Mouse (Mus musculus): ENCODE measurements around the gene Vax2. TPM values are rescaled to one million over a fixed set of nuclear protein-coding genes. Genes with fewer than 3 reads are reported as not detected.

The Vax2 gene
- polyA plus RNA-seq, 1 experiment from 2014 or later: 0.60 TPM

DNA sequence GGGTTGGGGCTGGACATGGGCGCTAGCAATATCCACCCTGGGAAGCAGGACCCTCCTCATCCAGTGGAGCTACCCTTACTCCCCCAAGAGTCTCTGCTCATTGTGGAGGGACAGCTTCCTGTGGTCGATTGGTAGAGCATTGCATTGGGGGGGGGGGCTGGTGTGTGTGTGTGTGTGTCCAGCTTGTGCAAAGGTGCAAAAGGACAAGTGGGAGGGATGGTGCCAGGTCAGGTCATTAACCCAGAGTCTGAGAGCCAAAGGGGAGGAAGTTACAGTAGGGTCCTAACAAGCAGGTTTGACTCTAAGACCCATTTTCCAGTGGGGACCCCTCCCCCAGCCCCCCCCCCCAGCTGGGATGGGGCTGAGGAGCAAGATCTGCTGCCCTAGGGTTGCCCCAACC is 34.4 kb downstream of the Vax2 start:
- Histone ChIP-seq H3K9me3 (no peaks in the 10 kb centered on the region), H3K27ac (no peak overlapping the region), H3K27me3 (ENCODE audit: insufficient read depth, poor library complexity, severe bottlenecking) (peaks cover 82% of the 10 kb centered on the region), H3K4me3 (no peak overlapping the region), H3K36me3 (no peaks in the 10 kb centered on the region), H3K4me1 (replicated peaks) (peaks cover 60% of the 10 kb centered on the region)
- WGBS: 63% methylated on average over 2 of the region's 2 CpGs
- DNase-seq (ENCODE audit: low spot score): no peak

- DNase-seq (ENCODE audit: low spot score): peak; percentile 53
- Histone ChIP-seq H3K4me3 (no peak overlapping the region), H3K27me3 (ENCODE audit: insufficient read depth, poor library complexity, severe bottlenecking) (peaks cover 94% of the 10 kb centered on the region), H3K36me3 (no peaks in the 10 kb centered on the region), H3K9me3 (no peaks in the 10 kb centered on the region), H3K4me1 (replicated peaks) (peaks cover 43% of the 10 kb centered on the region), H3K27ac (no peak overlapping the region; the same call in 1 of the 2 replicates)
- 23% methylated on average over 3 of the region's 3 CpGs for WGBS
These were observed 38.2 kb downstream of the Vax2 start for GRCm38 (mm10) chr6:83749286-83749685.

GRCm38 (mm10) chr6:83750171-83750684 is 39.2 kb downstream of the Vax2 start:
- DNase-seq (ENCODE audit: low spot score): peak; percentile 76
- Histone ChIP-seq H3K27me3 (ENCODE audit: insufficient read depth, poor library complexity, severe bottlenecking) (peaks cover 94% of the 10 kb centered on the region), H3K9me3 (no peaks in the 10 kb centered on the region), H3K36me3 (no peaks in the 10 kb centered on the region), H3K4me1 (replicated peaks) (peaks cover 36% of the 10 kb centered on the region), H3K4me3 (no peak overlapping the region), H3K27ac (no peak overlapping the region)
- WGBS: 8% methylated on average over 11 of the region's 11 CpGs

DNA sequence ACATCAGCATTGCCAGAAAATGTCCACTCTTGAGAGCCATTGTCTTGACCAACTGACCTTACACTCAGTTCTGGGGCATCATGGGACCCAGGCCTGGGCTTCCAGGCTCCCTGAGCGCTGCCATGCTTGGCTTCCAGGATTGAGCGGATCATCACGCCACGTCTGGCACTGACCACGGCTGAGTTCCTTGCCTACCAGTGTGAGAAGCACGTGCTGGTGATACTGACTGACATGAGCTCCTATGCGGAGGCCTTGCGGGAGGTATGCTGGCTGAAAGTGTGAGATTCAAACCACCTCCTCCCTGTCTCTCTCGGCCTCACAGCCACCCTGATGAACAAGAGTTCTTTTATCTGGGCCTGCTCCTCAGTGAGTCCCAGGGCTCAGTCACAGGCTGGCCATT is 45.0 kb downstream of the Vax2 start:
- DNase-seq (ENCODE audit: low spot score): no peak
- Histone ChIP-seq H3K27ac (no peak overlapping the region), H3K9me3 (no peaks in the 10 kb centered on the region), H3K27me3 (ENCODE audit: insufficient read depth, poor library complexity, severe bottlenecking) (peaks cover 100% of the 10 kb centered on the region), H3K4me1 (replicated peaks) (peaks cover 8% of the 10 kb centered on the region; the same call in 1 of the 2 replicates), H3K4me3 (no peak overlapping the region), H3K36me3 (no peaks in the 10 kb centered on the region)
- WGBS: 72% methylated on average over 9 of the region's 9 CpGs

GRCm38 (mm10) chr6:83762344-83762743 is 51.3 kb downstream of the Vax2 start, which contains the start of gene Ankrd53:
Gene Ankrd53, plus strand, starts transcription at chr6:83762644.
- Histone ChIP-seq H3K27me3 (ENCODE audit: insufficient read depth, poor library complexity, severe bottlenecking) (peaks cover 82% of the 10 kb centered on the region), H3K9me3 (no peaks in the 10 kb centered on the region), H3K27ac (no peak within 1 kb of the TSS; the same call in 1 of the 2 replicates), H3K4me1 (replicated peaks) (peaks cover 20% of the 10 kb centered on the region), H3K36me3 (no peaks in the 10 kb centered on the region), H3K4me3 (peak within 1 kb of the TSS; percentile 46)
- no peak for DNase-seq (ENCODE audit: low spot score)
- WGBS: 19% methylated on average over 6 of the region's 6 CpGs

GRCm38 (mm10) chr6:83762880-83763431 is 51.9 kb downstream of the Vax2 start:
- Histone ChIP-seq H3K9me3 (no peaks in the 10 kb centered on the region), H3K4me1 (replicated peaks) (peaks cover 18% of the 10 kb centered on the region), H3K36me3 (0 out of 2 replicates have a peak, but pooled peaks cover under 1% of the 10 kb centered on the region), H3K27me3 (ENCODE audit: insufficient read depth, poor library complexity, severe bottlenecking) (peaks cover 76% of the 10 kb centered on the region), H3K4me3 (peak overlapping the region; percentile 46), H3K27ac (no peak overlapping the region; the same call in 1 of the 2 replicates)
- whole genome bisulfite sequencing: under 1% methylated on average over 35 of the region's 35 CpGs
- peak; percentile 29 for DNase-seq (ENCODE audit: low spot score)

DNA sequence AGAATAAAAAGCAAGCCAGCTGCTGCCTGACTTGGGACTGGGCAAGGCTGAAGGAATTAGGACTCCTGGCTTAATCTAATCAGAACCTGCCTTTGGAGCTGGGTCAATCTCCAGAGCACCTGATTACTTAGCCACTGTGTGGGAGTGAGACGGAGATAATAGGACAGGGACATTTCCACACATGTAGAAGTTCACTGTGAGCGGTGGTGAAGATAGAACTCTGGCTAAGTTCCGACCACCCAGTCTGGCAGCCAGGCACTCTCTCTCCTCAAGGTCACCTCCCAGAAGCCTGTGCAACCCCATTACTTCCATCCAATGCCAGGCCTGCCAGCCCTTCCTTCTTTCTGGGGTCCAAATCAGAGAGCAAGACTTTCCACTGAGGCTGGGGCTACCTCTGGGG is 55.9 kb downstream of the Vax2 start:
- no peak for DNase-seq (ENCODE audit: low spot score)
- Histone ChIP-seq H3K36me3 (peaks cover 40% of the 10 kb centered on the region), H3K4me3 (no peak overlapping the region), H3K4me1 (replicated peaks) (peaks cover 13% of the 10 kb centered on the region), H3K27me3 (ENCODE audit: insufficient read depth, poor library complexity, severe bottlenecking) (peaks cover 35% of the 10 kb centered on the region), H3K27ac (no peak overlapping the region), H3K9me3 (no peaks in the 10 kb centered on the region)
- 86% methylated on average over 3 of the region's 3 CpGs for WGBS

DNA sequence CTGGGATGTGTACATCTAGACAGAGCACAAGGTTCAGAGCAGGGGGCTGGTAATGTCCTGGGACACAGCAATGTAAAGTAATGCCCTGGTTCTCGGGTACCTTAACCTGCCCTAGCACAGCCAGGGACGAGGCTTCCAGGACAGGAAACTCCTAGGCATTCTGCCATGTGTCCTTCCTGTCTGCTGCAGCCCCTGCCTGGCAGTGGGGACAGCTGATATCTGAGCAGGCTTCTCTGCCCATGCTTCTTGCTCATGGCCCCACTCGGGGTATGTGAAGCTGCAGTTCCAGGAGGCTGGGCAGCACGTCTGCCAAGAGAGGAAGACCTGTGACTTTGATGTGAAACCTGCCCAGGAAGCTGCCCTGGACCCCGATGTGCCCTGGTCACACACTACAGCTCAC is 57.4 kb downstream of the Vax2 start:
- Histone ChIP-seq H3K4me3 (no peak overlapping the region), H3K36me3 (peaks cover 55% of the 10 kb centered on the region), H3K27ac (no peak overlapping the region), H3K9me3 (no peaks in the 10 kb centered on the region), H3K4me1 (replicated peaks) (peaks cover 4% of the 10 kb centered on the region), H3K27me3 (ENCODE audit: insufficient read depth, poor library complexity, severe bottlenecking) (peaks cover 20% of the 10 kb centered on the region)
- WGBS: 86% methylated on average over 5 of the region's 5 CpGs
- no peak for DNase-seq (ENCODE audit: low spot score)

- Histone ChIP-seq H3K27ac (no peak overlapping the region), H3K27me3 (ENCODE audit: insufficient read depth, poor library complexity, severe bottlenecking) (no peaks in the 10 kb centered on the region), H3K4me1 (replicated peaks) (peaks cover 30% of the 10 kb centered on the region), H3K9me3 (no peaks in the 10 kb centered on the region), H3K4me3 (peak overlapping the region; percentile 95), H3K36me3 (peaks cover 46% of the 10 kb centered on the region)
- no peak for DNase-seq (ENCODE audit: low spot score)
- WGBS: 63% methylated on average over 9 of the region's 9 CpGs
These were observed 63.1 kb downstream of the Vax2 start for GRCm38 (mm10) chr6:83774126-83774525.

GRCm38 (mm10) chr6:83774781-83775563 is 63.9 kb downstream of the Vax2 start:
- Histone ChIP-seq H3K4me1 (replicated peaks) (peaks cover 30% of the 10 kb centered on the region), H3K9me3 (no peaks in the 10 kb centered on the region), H3K27me3 (ENCODE audit: insufficient read depth, poor library complexity, severe bottlenecking) (no peaks in the 10 kb centered on the region), H3K27ac (peak overlapping the region; percentile 94), H3K36me3 (peaks cover 38% of the 10 kb centered on the region), H3K4me3 (peak overlapping the region; percentile 95)
- no peak for DNase-seq (ENCODE audit: low spot score)
- WGBS: 2% methylated on average over 14 of the region's 14 CpGs

GRCm38 (mm10) chr6:83775638-83776293 is 64.7 kb downstream of the Vax2 start, which contains the start of gene Tex261:
Gene Tex261, minus strand, starts transcription at chr6:83775813.
- Histone ChIP-seq H3K4me1 (replicated peaks) (peaks cover 30% of the 10 kb centered on the region), H3K9me3 (no peaks in the 10 kb centered on the region), H3K4me3 (peak within 1 kb of the TSS; percentile 95), H3K27ac (peak within 1 kb of the TSS; percentile 94), H3K27me3 (ENCODE audit: insufficient read depth, poor library complexity, severe bottlenecking) (no peaks in the 10 kb centered on the region), H3K36me3 (peaks cover 30% of the 10 kb centered on the region)
- under 1% methylated on average over 45 of the region's 45 CpGs for WGBS
- DNase-seq (ENCODE audit: low spot score): peak; percentile 92

DNA sequence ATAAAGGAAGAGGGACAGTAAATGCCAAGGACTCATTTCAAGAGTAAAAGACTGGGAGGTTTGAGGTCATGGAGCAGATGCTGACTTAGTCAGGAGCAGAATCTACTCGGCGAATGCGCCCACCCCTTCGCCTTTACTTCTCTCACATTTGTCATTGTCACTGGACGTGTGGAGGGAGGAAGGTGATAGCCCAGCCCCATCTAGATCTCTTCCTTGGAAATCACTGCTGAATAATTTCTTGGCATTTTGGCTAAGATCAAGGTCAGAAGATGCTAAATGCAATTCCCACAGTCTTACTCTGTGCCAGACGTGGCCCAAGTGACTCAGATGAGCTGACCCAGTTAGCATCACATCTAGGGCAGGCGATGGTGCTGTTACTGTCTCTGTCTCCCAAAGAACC is 67.2 kb downstream of the Vax2 start:
- Histone ChIP-seq H3K27me3 (ENCODE audit: insufficient read depth, poor library complexity, severe bottlenecking) (no peaks in the 10 kb centered on the region), H3K9me3 (no peaks in the 10 kb centered on the region), H3K36me3 (peaks cover 5% of the 10 kb centered on the region), H3K27ac (no peak overlapping the region), H3K4me1 (replicated peaks) (peaks cover 27% of the 10 kb centered on the region), H3K4me3 (no peak overlapping the region)
- WGBS: 82% methylated on average over 7 of the region's 7 CpGs
- DNase-seq (ENCODE audit: low spot score): no peak
